In genomic region chr17:50505910-50506634, GRCm38 (mm10) we compare ENCODE assay signal across 19 mouse cellular contexts.
"Had no signal": no experiment of that assay in that cellular context is flagged by ENCODE, and none has a peak within 500 bp of the region (broad histone marks: within the 10 kb centered on the region; RNA-seq: fewer than 3 reads in every experiment).

No protein-coding gene starts in this region.

- DNase-seq: kidney, adult 18-20 months; kidney, postnatal 10 days; kidney, postnatal 4 days; left cerebral cortex, postnatal 4 days; lung, embryonic 14.5 days; lung, postnatal 10 days; right cerebral cortex, postnatal 14 days; thymus, adult 2 months; thymus, postnatal 25 days had no signal

- H3K27ac ChIP-seq: intestine, embryonic 15.5 days; layer of hippocampus, adult 2 months; limb, embryonic 15.5 days; liver, embryonic 12.5 days; macrophage; midbrain, embryonic 12.5 days; neural tube, embryonic 12.5 days; stomach, embryonic 15.5 days had no signal

- H3K36me3 ChIP-seq: intestine, embryonic 15.5 days; limb, embryonic 15.5 days; liver, embryonic 12.5 days; midbrain, embryonic 12.5 days; neural tube, embryonic 12.5 days; stomach, embryonic 15.5 days had no signal

- H3K4me3 ChIP-seq: intestine, embryonic 15.5 days; layer of hippocampus, adult 2 months; limb, embryonic 15.5 days; liver, embryonic 12.5 days; megakaryocyte, embryonic 14.5 days; midbrain, embryonic 12.5 days; neural tube, embryonic 12.5 days; stomach, embryonic 15.5 days had no signal

- H3K4me2 ChIP-seq: intestine, embryonic 15.5 days; limb, embryonic 15.5 days; liver, embryonic 12.5 days; lung, embryonic 14.5 days; midbrain, embryonic 12.5 days; neural tube, embryonic 12.5 days; stomach, embryonic 15.5 days had no signal

- H3K27me3 ChIP-seq: intestine, embryonic 15.5 days; limb, embryonic 15.5 days; stomach, embryonic 15.5 days had no signal

- ATAC-seq: intestine, embryonic 15.5 days; liver, embryonic 12.5 days; midbrain, embryonic 16.5 days had no signal

- H3K9ac ChIP-seq: intestine, embryonic 15.5 days; limb, embryonic 15.5 days; liver, embryonic 12.5 days; lung, embryonic 14.5 days; midbrain, embryonic 12.5 days; neural tube, embryonic 12.5 days; stomach, embryonic 15.5 days had no signal

- H3K9me3 ChIP-seq: intestine, embryonic 15.5 days; limb, embryonic 15.5 days; liver, embryonic 12.5 days; megakaryocyte, embryonic 14.5 days; midbrain, embryonic 12.5 days; neural tube, embryonic 12.5 days; stomach, embryonic 15.5 days had no signal
